Mouse (Mus musculus) heart, adult 2 months (tissue): Measurements from ENCODE around the gene Capn8. TPM values are rescaled to one million over a fixed set of nuclear protein-coding genes. Genes with fewer than 3 reads are reported as not detected.

Experiments used
- DNase-seq, 2 experiments: peaks; one replicate each; pipeline ENCODE4 v3.0.0; 2021
- H3K27ac ChIP-seq: fragments of 200-600 bp; 2 replicates; pipeline ENCODE4 v1.8.1; 2022
- H3K27me3 ChIP-seq: fragments of 200-500 bp; 2 replicates; pipeline ENCODE4 v1.6.1; 2012; ENCODE audit warnings: mild to moderate bottlenecking, low read length, inconsistent platforms, mixed read lengths; ENCODE audit not compliant: control insufficient read depth, insufficient read depth
- H3K36me3 ChIP-seq: fragments of 200-500 bp; 2 replicates; pipeline ENCODE4 v1.6.1; 2012; ENCODE audit warnings: low read length, inconsistent platforms; ENCODE audit not compliant: control insufficient read depth, insufficient read depth
- H3K4me1 ChIP-seq: fragments of 200-500 bp; 2 replicates; pipeline ENCODE4 v1.6.1; 2011; ENCODE audit warnings: low read length; ENCODE audit not compliant: control insufficient read depth, insufficient read depth
- H3K4me3 ChIP-seq: fragments of 200-600 bp; 2 replicates; pipeline ENCODE4 v1.8.1; 2022
- H3K79me2 ChIP-seq: fragments of 200-500 bp; replicated peaks from 2 replicates; pipeline ENCODE4 v1.6.1; 2012; ENCODE audit warnings: mild to moderate bottlenecking, inconsistent platforms, low read length, moderate library complexity, mixed read lengths; ENCODE audit not compliant: control insufficient read depth, insufficient read depth
- H3K9ac ChIP-seq: fragments of 200-500 bp; 2 replicates; pipeline ENCODE4 v1.6.1; 2012; ENCODE audit warnings: low read depth, mild to moderate bottlenecking, control low read depth, inconsistent platforms, low read length, mixed read lengths
- CTCF ChIP-seq: fragments of 200-600 bp; IDR thresholded peaks from 2 replicates; pipeline ENCODE4 v1.8.1; 2022; ENCODE audit warnings: antibody characterized with exemption, mild to moderate bottlenecking, moderate library complexity
- EP300 ChIP-seq: fragments of 200-500 bp; IDR thresholded peaks from 2 replicates; pipeline ENCODE4 v1.6.1; 2011; ENCODE audit warnings: low read depth, low read length, control low read depth; ENCODE audit not compliant: insufficient read depth
- POLR2A ChIP-seq: fragments of 200-500 bp; IDR thresholded peaks from 2 replicates; pipeline ENCODE4 v1.6.1; 2011; ENCODE audit warnings: mild to moderate bottlenecking, low read depth, low read length, control low read depth; ENCODE audit not compliant: insufficient read depth
- WGBS: fragments of 180-500 bp; shearing (Covaris S2); methylation state at CpG from one replicate; pipeline ENCODE4 v1.1.7; 2018; 5-methylcytosine and 5-hydroxymethylcytosine counted together
- intact Hi-C: fragments of 180-260 bp; cut with DNase I; formaldehyde crosslinking; loops from one replicate; pipeline ENCODE4 v1.15.1; 2025
- long read RNA-seq: library from polyadenylated mRNA; stranded (forward); transcript quantifications from one replicate; pipeline ENCODE4 v2.0.0, GENCODE M21; 2021
- polyA plus RNA-seq: library from polyadenylated mRNA; depleted of rRNA; stranded (reverse); fragments of >200 nt; gene quantifications from 2 replicates; pipeline ENCODE4 v1.2.3, GENCODE M21; 2012; rRNA removed
- total RNA-seq, 2 experiments: library from RNA; stranded (reverse); gene quantifications; 2 replicates each; pipeline ENCODE4 v1.2.3; 2021

The Capn8 gene
- not detected for total RNA-seq
- polyA plus RNA-seq: not detected in 2 replicates
- long read RNA-seq: 0 reads

- 82% methylated on average over 5 of the region's 5 CpGs for WGBS
- H3K9ac ChIP-seq: no peak within 1 kb of the TSS
- H3K36me3 ChIP-seq: no peaks in the 10 kb centered on the region
- no peaks in the 10 kb centered on the region for H3K4me1 ChIP-seq
- TF ChIP-seq EP300 (no peak), CTCF (peak; percentile 33), POLR2A (no peak)
- H3K27ac ChIP-seq: no peak within 1 kb of the TSS
- intact Hi-C loops: loop anchor here (5.0 kb wide), 1 partner anchor 93 kb away; no protein-coding TSS in a partner anchor
- no peaks in the 10 kb centered on the region for H3K79me2 ChIP-seq
- H3K4me3 ChIP-seq: no peak within 1 kb of the TSS
- no peaks in the 10 kb centered on the region for H3K27me3 ChIP-seq
- no peak for DNase-seq
Measured at GRCm38 (mm10) chr1:182564408-182565120, at the start of gene Capn8. Capn8 (plus strand) TSS chr1:182565007.

GRCm38 (mm10) chr1:182516758-182517676 lies 47.8 kb upstream of the Capn8 start, which contains the start of gene Capn2:
Capn2 (minus strand) TSS chr1:182517608.
- TF ChIP-seq POLR2A (peak; percentile 50; the same call in 1 of the 2 replicates), EP300 (peak; percentile 66; the same call in 1 of the 2 replicates), CTCF (peak; percentile 93)
- peak within 1 kb of the TSS; percentile 96 for H3K27ac ChIP-seq
- peaks cover 30% of the 10 kb centered on the region for H3K4me1 ChIP-seq
- H3K79me2 ChIP-seq: peaks cover 1% of the 10 kb centered on the region; the same call in 1 of the 2 replicates
- peak within 1 kb of the TSS; percentile 98 for H3K4me3 ChIP-seq
- intact Hi-C loops: loop anchor here (1.0 kb wide), 2 partner anchors 22 to 28 kb away; no protein-coding TSS in a partner anchor
- H3K27me3 ChIP-seq: no peaks in the 10 kb centered on the region
- peak within 1 kb of the TSS; percentile 95 for H3K9ac ChIP-seq
- under 1% methylated on average over 84 of the region's 84 CpGs for WGBS
- peaks cover 9% of the 10 kb centered on the region for H3K36me3 ChIP-seq
- DNase-seq: peak; percentile 93 to 94

GRCm38 (mm10) chr1:182517677-182518011 lies 47.2 kb upstream of the Capn8 start:
- H3K79me2 ChIP-seq: peaks cover 1% of the 10 kb centered on the region; the same call in 1 of the 2 replicates
- peak overlapping the region; percentile 98 for H3K4me3 ChIP-seq
- TF ChIP-seq POLR2A: peak; percentile 34; the same call in 1 of the 2 replicates
- no peak for TF ChIP-seq CTCF
- under 1% methylated on average over 10 of the region's 10 CpGs for WGBS
- peak overlapping the region; percentile 96 for H3K27ac ChIP-seq
- peaks cover 7% of the 10 kb centered on the region for H3K36me3 ChIP-seq
- no peaks in the 10 kb centered on the region for H3K27me3 ChIP-seq
- no peak for DNase-seq
- H3K9ac ChIP-seq: peak overlapping the region; percentile 95
- H3K4me1 ChIP-seq: peaks cover 26% of the 10 kb centered on the region
- intact Hi-C loops: loop anchor here (1.0 kb wide), 2 partner anchors 22 to 28 kb away; no protein-coding TSS in a partner anchor

GRCm38 (mm10) chr1:182518143-182518680 lies 46.6 kb upstream of the Capn8 start:
- Histone ChIP-seq H3K4me3 (no peak overlapping the region), H3K27ac (peak overlapping the region; percentile 96), H3K4me1 (peaks cover 24% of the 10 kb centered on the region), H3K27me3 (no peaks in the 10 kb centered on the region), H3K9ac (no peak overlapping the region), H3K79me2 (peaks cover 1% of the 10 kb centered on the region; the same call in 1 of the 2 replicates), H3K36me3 (peaks cover 6% of the 10 kb centered on the region)
- peak in 1 of 2 experiments; percentile 22 for DNase-seq
- 75% methylated on average over 10 of the region's 10 CpGs for WGBS
- intact Hi-C loops: no loop called here
- TF ChIP-seq CTCF (no peak), POLR2A (no peak), EP300 (no peak)

- Histone ChIP-seq H3K4me1 (peaks cover 19% of the 10 kb centered on the region), H3K27ac (no peak overlapping the region; the same call in 1 of the 2 replicates), H3K9ac (no peak overlapping the region), H3K4me3 (no peak overlapping the region), H3K79me2 (peaks cover 1% of the 10 kb centered on the region; the same call in 1 of the 2 replicates), H3K27me3 (no peaks in the 10 kb centered on the region), H3K36me3 (peaks cover 6% of the 10 kb centered on the region)
- 71% methylated on average over 6 of the region's 6 CpGs for WGBS
- DNase-seq: peak in 1 of 2 experiments; percentile 24
- intact Hi-C loops: no loop called here
- TF ChIP-seq EP300 (no peak), CTCF (no peak), POLR2A (no peak)
Measured at GRCm38 (mm10) chr1:182518811-182519210, 46.0 kb upstream of the Capn8 start.
